Mouse (Mus musculus): ENCODE measurements at regions not wholly inside any gene's neighbourhood (a gene's known extent, or its start where the extent isn't known, plus 50 kb on each side); places are given as distances from the start of the nearest gene placed in this dataset.

- Histone ChIP-seq H3K4me1 (no peaks in the 10 kb centered on the region), H3K36me3 (replicated peaks) (peaks cover 25% of the 10 kb centered on the region), H3K27me3 (no peaks in the 10 kb centered on the region), H3K4me2 (no peak overlapping the region), H3K27ac (no peak overlapping the region), H3K4me3 (replicated peaks) (no peak overlapping the region), H3K9ac (no peak overlapping the region), H3K9me3 (no peaks in the 10 kb centered on the region)
- no peak for ATAC-seq (ENCODE audit: low FRiP score)
- WGBS: 90% methylated on average over 3 of the region's 3 CpGs
Observed at GRCm38 (mm10) chr1:137958040-137958439, 217.5 kb downstream of the Ptprc start.

GRCm38 (mm10) chr1:137955993-137956392 is 219.5 kb downstream of the Ptprc start:
- no peak overlapping the region for H3K4me2 ChIP-seq
- H3K27ac ChIP-seq: no peak overlapping the region
- no peak for ATAC-seq (ENCODE audit: low FRiP score)
- peaks cover 18% of the 10 kb centered on the region for H3K36me3 ChIP-seq (replicated peaks)
- no peak overlapping the region for H3K9ac ChIP-seq
- no peaks in the 10 kb centered on the region for H3K9me3 ChIP-seq
- WGBS: 89% methylated on average over 3 of the region's 3 CpGs
- no peak overlapping the region for H3K4me3 ChIP-seq (replicated peaks)
- no peaks in the 10 kb centered on the region for H3K27me3 ChIP-seq
- H3K4me1 ChIP-seq: peaks cover 4% of the 10 kb centered on the region; the same call in 1 of the 2 replicates

- no peak for ATAC-seq (ENCODE audit: low FRiP score)
- 85% methylated on average over 2 of the region's 2 CpGs for WGBS
- no peak overlapping the region for H3K9ac ChIP-seq
- H3K36me3 ChIP-seq (replicated peaks): peaks cover 17% of the 10 kb centered on the region
- H3K27me3 ChIP-seq: no peaks in the 10 kb centered on the region
- H3K4me3 ChIP-seq (replicated peaks): no peak overlapping the region
- no peak overlapping the region for H3K4me2 ChIP-seq
- H3K4me1 ChIP-seq: peaks cover 4% of the 10 kb centered on the region; the same call in 1 of the 2 replicates
- H3K27ac ChIP-seq: no peak overlapping the region
- H3K9me3 ChIP-seq: no peaks in the 10 kb centered on the region
Observed at GRCm38 (mm10) chr1:137955139-137955538, 220.4 kb downstream of the Ptprc start.

- WGBS: 89% methylated on average over 1 of the region's 1 CpGs
- Histone ChIP-seq H3K4me2 (no peak overlapping the region), H3K4me1 (peaks cover 7% of the 10 kb centered on the region), H3K4me3 (replicated peaks) (no peak overlapping the region), H3K9me3 (no peaks in the 10 kb centered on the region), H3K9ac (no peak overlapping the region), H3K27ac (no peak overlapping the region), H3K27me3 (no peaks in the 10 kb centered on the region), H3K36me3 (replicated peaks) (peaks cover 25% of the 10 kb centered on the region)
- ATAC-seq (ENCODE audit: low FRiP score): no peak
Observed at GRCm38 (mm10) chr1:137953369-137953768, 222.1 kb downstream of the Ptprc start.

- H3K27ac ChIP-seq: no peak overlapping the region
- 49% methylated on average over 1 of the region's 1 CpGs for WGBS
- no peak for ATAC-seq (ENCODE audit: low FRiP score)
- H3K4me1 ChIP-seq: peaks cover 7% of the 10 kb centered on the region
- H3K4me3 ChIP-seq (replicated peaks): no peak overlapping the region
- H3K9me3 ChIP-seq: no peaks in the 10 kb centered on the region
- H3K36me3 ChIP-seq (replicated peaks): peaks cover 25% of the 10 kb centered on the region
- H3K9ac ChIP-seq: no peak overlapping the region
- H3K27me3 ChIP-seq: no peaks in the 10 kb centered on the region
- H3K4me2 ChIP-seq: no peak overlapping the region
Observed at GRCm38 (mm10) chr1:137952777-137953176, 222.7 kb downstream of the Ptprc start.

GRCm38 (mm10) chr1:137947900-137948299 is 227.6 kb downstream of the Ptprc start:
- peaks cover 33% of the 10 kb centered on the region for H3K36me3 ChIP-seq (replicated peaks)
- H3K9ac ChIP-seq: no peak overlapping the region
- H3K27ac ChIP-seq: no peak overlapping the region
- no peak for ATAC-seq (ENCODE audit: low FRiP score)
- H3K4me1 ChIP-seq: peaks cover 6% of the 10 kb centered on the region
- WGBS: 69% methylated on average over 1 of the region's 1 CpGs
- no peaks in the 10 kb centered on the region for H3K27me3 ChIP-seq
- no peak overlapping the region for H3K4me3 ChIP-seq (replicated peaks)
- no peaks in the 10 kb centered on the region for H3K9me3 ChIP-seq
- no peak overlapping the region for H3K4me2 ChIP-seq

GRCm38 (mm10) chr1:137941776-137942522 is 233.6 kb downstream of the Ptprc start:
- H3K27ac ChIP-seq: no peak overlapping the region
- H3K9ac ChIP-seq: no peak overlapping the region
- no peak for ATAC-seq (ENCODE audit: low FRiP score)
- H3K27me3 ChIP-seq: no peaks in the 10 kb centered on the region
- peaks cover 4% of the 10 kb centered on the region; the same call in 1 of the 2 replicates for H3K4me1 ChIP-seq
- H3K9me3 ChIP-seq: no peaks in the 10 kb centered on the region
- WGBS: 86% methylated on average over 11 of the region's 11 CpGs
- H3K4me3 ChIP-seq (replicated peaks): no peak overlapping the region
- H3K4me2 ChIP-seq: no peak overlapping the region
- H3K36me3 ChIP-seq (replicated peaks): peaks cover 23% of the 10 kb centered on the region

- Histone ChIP-seq H3K36me3 (replicated peaks) (peaks cover 51% of the 10 kb centered on the region), H3K4me3 (replicated peaks) (no peak overlapping the region), H3K4me2 (no peak overlapping the region), H3K27me3 (no peaks in the 10 kb centered on the region), H3K27ac (no peak overlapping the region), H3K9me3 (no peaks in the 10 kb centered on the region), H3K9ac (no peak overlapping the region), H3K4me1 (peaks cover 4% of the 10 kb centered on the region; the same call in 1 of the 2 replicates)
- no peak for ATAC-seq (ENCODE audit: low FRiP score)
- 87% methylated on average over 4 of the region's 4 CpGs for WGBS
Observed at GRCm38 (mm10) chr1:137935746-137936145, 239.8 kb downstream of the Ptprc start.

GRCm38 (mm10) chr1:137929764-137930163 is 245.7 kb downstream of the Ptprc start:
- no peak for ATAC-seq (ENCODE audit: low FRiP score)
- H3K36me3 ChIP-seq (replicated peaks): peaks cover 45% of the 10 kb centered on the region
- WGBS: 87% methylated on average over 3 of the region's 3 CpGs

GRCm38 (mm10) chr1:137928522-137928921 is 247.0 kb downstream of the Ptprc start:
- Histone ChIP-seq H3K36me3 (replicated peaks) (peaks cover 33% of the 10 kb centered on the region), H3K4me1 (peaks cover 44% of the 10 kb centered on the region), H3K9ac (peak overlapping the region; percentile 36; the same call in 1 of the 2 replicates), H3K9me3 (no peaks in the 10 kb centered on the region), H3K4me2 (peak overlapping the region; percentile 16), H3K27me3 (no peaks in the 10 kb centered on the region), H3K4me3 (replicated peaks) (no peak overlapping the region), H3K27ac (peak overlapping the region; percentile 92)
- WGBS: 9% methylated on average over 6 of the region's 6 CpGs
- peak; percentile 62 for ATAC-seq (ENCODE audit: low FRiP score)

More at GRCm38 (mm10) chr1:137929764-137930163, 245.7 kb downstream of the Ptprc start:
- Histone ChIP-seq H3K27me3 (no peaks in the 10 kb centered on the region), H3K9ac (no peak overlapping the region), H3K4me1 (peaks cover 36% of the 10 kb centered on the region), H3K4me2 (no peak overlapping the region), H3K27ac (no peak overlapping the region), H3K9me3 (no peaks in the 10 kb centered on the region), H3K4me3 (replicated peaks) (no peak overlapping the region)

- peaks cover 30% of the 10 kb centered on the region for H3K36me3 ChIP-seq (replicated peaks)
- 0 out of 2 replicates have a peak overlapping the region, but pooled peaks have one; percentile 3 for H3K4me3 ChIP-seq (replicated peaks)
- peak overlapping the region; percentile 92 for H3K27ac ChIP-seq
- H3K9me3 ChIP-seq: no peaks in the 10 kb centered on the region
- H3K27me3 ChIP-seq: no peaks in the 10 kb centered on the region
- WGBS: 8% methylated on average over 11 of the region's 11 CpGs
- H3K4me2 ChIP-seq: peak overlapping the region; percentile 16
- peak; percentile 94 for ATAC-seq (ENCODE audit: low FRiP score)
- peaks cover 44% of the 10 kb centered on the region for H3K4me1 ChIP-seq
- H3K9ac ChIP-seq: 0 out of 2 replicates have a peak overlapping the region, but pooled peaks have one; percentile 38
Observed at GRCm38 (mm10) chr1:137927953-137928352, 247.6 kb downstream of the Ptprc start.

GRCm38 (mm10) chr1:137926326-137926725 is 249.2 kb downstream of the Ptprc start:
- Histone ChIP-seq H3K9me3 (no peaks in the 10 kb centered on the region), H3K27me3 (no peaks in the 10 kb centered on the region), H3K9ac (no peak overlapping the region), H3K27ac (no peak overlapping the region), H3K4me3 (replicated peaks) (no peak overlapping the region), H3K4me2 (no peak overlapping the region), H3K36me3 (replicated peaks) (peaks cover 19% of the 10 kb centered on the region), H3K4me1 (peaks cover 44% of the 10 kb centered on the region)
- no peak for ATAC-seq (ENCODE audit: low FRiP score)
- WGBS: 56% methylated on average over 4 of the region's 4 CpGs

GRCm38 (mm10) chr1:137924156-137924555 is 251.4 kb downstream of the Ptprc start:
- H3K4me1 ChIP-seq: peaks cover 44% of the 10 kb centered on the region
- H3K36me3 ChIP-seq (replicated peaks): peaks cover 4% of the 10 kb centered on the region
- WGBS: 86% methylated on average over 6 of the region's 6 CpGs
- no peak overlapping the region for H3K27ac ChIP-seq
- no peak overlapping the region for H3K4me2 ChIP-seq
- no peaks in the 10 kb centered on the region for H3K27me3 ChIP-seq
- H3K4me3 ChIP-seq (replicated peaks): no peak overlapping the region
- ATAC-seq (ENCODE audit: low FRiP score): no peak
- H3K9ac ChIP-seq: no peak overlapping the region
- H3K9me3 ChIP-seq: no peaks in the 10 kb centered on the region
